Comparison of ENCODE assay signal across 8 mouse cellular contexts in genomic region chr6:148211897-148212680, GRCm38 (mm10). TPM values are rescaled to one million over a fixed set of nuclear protein-coding genes. Genes with fewer than 3 reads are reported as not detected.
DNase-seq lines count a peak whose midpoint lies in the region; ATAC-seq and TF ChIP-seq lines count a peak whose summit lies in the region.

TSS of gene Ergic2 (minus strand) at chr6:148212374.

- peaks cover 41% of the 10 kb centered on the region for H3K4me1 ChIP-seq in E14TG2a.4 (replicated peaks; ENCODE audit: low read depth, low read length)
- peaks cover 16% of the 10 kb centered on the region for H3K4me1 ChIP-seq in forebrain, embryonic 12.5 days
- peaks cover 7% of the 10 kb centered on the region for H3K4me1 ChIP-seq in heart, postnatal 0 days (ENCODE audit: control insufficient read depth, insufficient read depth)
- peaks cover 11% of the 10 kb centered on the region for H3K4me1 ChIP-seq in liver, embryonic 16.5 days (ENCODE audit: control insufficient read depth, low read depth, low read length)
- peaks cover 24% of the 10 kb centered on the region for H3K4me1 ChIP-seq in neural tube, embryonic 13.5 days (replicated peaks)
- no peaks in the 10 kb centered on the region for H3K4me1 ChIP-seq in testis, adult 2 months (ENCODE audit: control insufficient read depth, insufficient read depth, low read length)

- peak within 1 kb of the TSS; percentile 86 for H3K27ac ChIP-seq in forebrain, embryonic 12.5 days
- H3K27ac ChIP-seq in heart, postnatal 0 days (ENCODE audit: low read depth), result peak within 1 kb of the TSS; percentile 86
- H3K27ac ChIP-seq in liver, embryonic 16.5 days (ENCODE audit: low read length), result peak within 1 kb of the TSS; percentile 95
- peak within 1 kb of the TSS; percentile 94 for H3K27ac ChIP-seq in neural tube, embryonic 13.5 days (replicated peaks)
- peak within 1 kb of the TSS; percentile 81 for H3K27ac ChIP-seq in testis, adult 2 months (ENCODE audit: control insufficient read depth, insufficient read depth, low read depth, low read length)

- H3K27me3 ChIP-seq in E14TG2a.4 (ENCODE audit: insufficient read depth, low read length), result no peaks in the 10 kb centered on the region
- no peaks in the 10 kb centered on the region for H3K27me3 ChIP-seq in forebrain, embryonic 12.5 days
- no peaks in the 10 kb centered on the region for H3K27me3 ChIP-seq in heart, postnatal 0 days (ENCODE audit: control insufficient read depth, insufficient read depth, low read length)
- H3K27me3 ChIP-seq in liver, embryonic 16.5 days (ENCODE audit: control insufficient read depth, insufficient read depth, low read depth, low read length), result no peaks in the 10 kb centered on the region
- no peaks in the 10 kb centered on the region for H3K27me3 ChIP-seq in neural tube, embryonic 13.5 days
- H3K27me3 ChIP-seq in testis, adult 2 months (ENCODE audit: control insufficient read depth, insufficient read depth, low read length), result no peaks in the 10 kb centered on the region

- no peaks in the 10 kb centered on the region for H3K9me3 ChIP-seq in E14TG2a.4 (ENCODE audit: low read length)
- no peaks in the 10 kb centered on the region for H3K9me3 ChIP-seq in forebrain, embryonic 12.5 days
- no peaks in the 10 kb centered on the region for H3K9me3 ChIP-seq in heart, postnatal 0 days (replicated peaks; ENCODE audit: control insufficient read depth, low read length)
- H3K9me3 ChIP-seq in liver, embryonic 16.5 days (replicated peaks; ENCODE audit: control insufficient read depth, low read length), result no peaks in the 10 kb centered on the region
- no peaks in the 10 kb centered on the region for H3K9me3 ChIP-seq in neural tube, embryonic 13.5 days

- peak; percentile 93 for TF ChIP-seq POLR2A in testis, adult 2 months (IDR thresholded peaks at IDR 0.05; ENCODE audit: control insufficient read depth, low read depth, low read length)

- peak; percentile 88 for TF ChIP-seq EP300 in heart, postnatal 0 days (IDR thresholded peaks at IDR 0.05; ENCODE audit: low read depth)

- 1% methylated on average over 61 of the region's 61 CpGs for WGBS in forebrain, embryonic 12.5 days
- under 1% methylated on average over 61 of the region's 61 CpGs for WGBS in heart, postnatal 0 days
- WGBS in liver, embryonic 16.5 days (ENCODE audit: insufficient replicate concordance), result under 1% methylated on average over 61 of the region's 61 CpGs
- under 1% methylated on average over 61 of the region's 61 CpGs for WGBS in neural tube, embryonic 13.5 days

- peak within 1 kb of the TSS; percentile 89 for H3K9ac ChIP-seq in forebrain, embryonic 12.5 days
- peak within 1 kb of the TSS; percentile 96 for H3K9ac ChIP-seq in heart, postnatal 0 days (replicated peaks; ENCODE audit: low read depth, low read length)
- H3K9ac ChIP-seq in liver, embryonic 16.5 days (ENCODE audit: low read depth, low read length), result peak within 1 kb of the TSS; percentile 96
- peak within 1 kb of the TSS; percentile 97 for H3K9ac ChIP-seq in neural tube, embryonic 13.5 days

- ATAC-seq in forebrain, embryonic 12.5 days (ENCODE audit: low FRiP score), result peak; percentile 99
- ATAC-seq in heart, postnatal 0 days (ENCODE audit: insufficient read depth, low read depth), result peak; percentile 98
- peak; percentile 97 for ATAC-seq in liver, embryonic 16.5 days (ENCODE audit: low read depth)
- peak; percentile 99 for ATAC-seq in neural tube, embryonic 13.5 days (ENCODE audit: low read depth)

- DNase-seq in c-Kit-positive CD71-positive TER-119-positive erythroid progenitor cells, embryonic 14.5 days (ENCODE audit: low spot score), result peak; percentile 100
- peak; percentile 100 for DNase-seq in heart, postnatal 0 days (ENCODE audit: low spot score)
- peak; percentile 97 to 98 for DNase-seq in kidney, postnatal 4 days

- peaks cover 21% of the 10 kb centered on the region for H3K36me3 ChIP-seq in E14TG2a.4 (ENCODE audit: insufficient read depth, low read length)
- 0 out of 2 replicates have a peak, but pooled peaks cover 4% of the 10 kb centered on the region for H3K36me3 ChIP-seq in forebrain, embryonic 12.5 days (replicated peaks)
- H3K36me3 ChIP-seq in heart, postnatal 0 days (replicated peaks; ENCODE audit: control insufficient read depth, insufficient read depth, low read length), result no peaks in the 10 kb centered on the region
- no peaks in the 10 kb centered on the region for H3K36me3 ChIP-seq in liver, embryonic 16.5 days (ENCODE audit: control insufficient read depth, insufficient read depth)
- H3K36me3 ChIP-seq in neural tube, embryonic 13.5 days, result no peaks in the 10 kb centered on the region
- 0 out of 2 replicates have a peak, but pooled peaks cover 1% of the 10 kb centered on the region for H3K36me3 ChIP-seq in testis, adult 2 months (ENCODE audit: control insufficient read depth, insufficient read depth, low read length)

- peak within 1 kb of the TSS; percentile 67 for H3K4me2 ChIP-seq in forebrain, embryonic 12.5 days
- H3K4me2 ChIP-seq in heart, postnatal 0 days (ENCODE audit: low read depth, low read length), result peak within 1 kb of the TSS; percentile 91
- H3K4me2 ChIP-seq in liver, embryonic 16.5 days (ENCODE audit: low read depth, low read length), result peak within 1 kb of the TSS; percentile 92
- H3K4me2 ChIP-seq in neural tube, embryonic 13.5 days, result peak within 1 kb of the TSS; percentile 80

- no peak for TF ChIP-seq CTCF in E14TG2a.4 (conservative IDR thresholded peaks at IDR 0.05; ENCODE audit: low read length)
- no peak for TF ChIP-seq CTCF in heart, postnatal 0 days (IDR thresholded peaks at IDR 0.05; ENCODE audit: low read depth)
- no peak for TF ChIP-seq CTCF in testis, adult 2 months (IDR thresholded peaks at IDR 0.05; ENCODE audit: control insufficient read depth, insufficient read depth, insufficient replicate concordance, low read depth, low read length)

- peak within 1 kb of the TSS; percentile 98 for H3K4me3 ChIP-seq in E14TG2a.4 (replicated peaks; ENCODE audit: low read length)
- H3K4me3 ChIP-seq in forebrain, embryonic 12.5 days (replicated peaks), result peak within 1 kb of the TSS; percentile 95
- peak within 1 kb of the TSS; percentile 93 for H3K4me3 ChIP-seq in heart, postnatal 0 days (ENCODE audit: low read depth, low read length)
- H3K4me3 ChIP-seq in liver, embryonic 16.5 days (ENCODE audit: low read depth, low read length), result peak within 1 kb of the TSS; percentile 89
- H3K4me3 ChIP-seq in neural tube, embryonic 13.5 days, result peak within 1 kb of the TSS; percentile 95
- peak within 1 kb of the TSS; percentile 91 for H3K4me3 ChIP-seq in testis, adult 2 months (ENCODE audit: control insufficient read depth, low read depth, low read length)

RNA-seq across cellular contexts. Expression of gene Ergic2, which starts in this region (rescaled TPM):
- 205 and 215 TPM in 2 replicates for polyA plus RNA-seq in forebrain, embryonic 12.5 days (2016; fragmentation: Nextera tagmentation; extraction: Ambion mirVana)
- total RNA-seq in heart, postnatal 0 days (2014; rRNA removed; ENCODE audit: low replicate concordance), result 57.9 and 130 TPM in 2 replicates
- polyA plus RNA-seq in heart, postnatal 0 days (2015; fragmentation: Nextera tagmentation; extraction: Ambion mirVana), result 132 and 133 TPM in 2 replicates
- polyA plus RNA-seq in liver, embryonic 16.5 days (2015; fragmentation: Nextera tagmentation; extraction: Ambion mirVana), result 95.2 and 95.4 TPM in 2 replicates
- 218 and 246 TPM in 2 replicates for polyA plus RNA-seq in neural tube, embryonic 13.5 days (2015; fragmentation: Nextera tagmentation; extraction: Ambion mirVana)
- polyA plus RNA-seq in testis, adult 2 months (2012; rRNA removed), result 155 and 208 TPM in 2 replicates

Comparison
In these comparisons a context has a peak if more than half of its experiments do, and no peak if none do; other contexts are left out.
1. Peak in every context shown above with its lines: DNase-seq, ATAC-seq, H3K4me3 ChIP-seq and H3K27ac ChIP-seq.